Mouse (Mus musculus) lung, embryonic 14.5 days (tissue): ENCODE data around the gene Gm2000. TPM values are rescaled to one million over a fixed set of nuclear protein-coding genes. Genes with fewer than 3 reads are reported as not detected.

ENCODE experiments used
- ATAC-seq: fragments of 200-750 bp; cut with Nextera tagmentation; 2 replicates; pipeline ENCODE4 v1.8.0; 2017; ENCODE audit warnings: mild to moderate bottlenecking, moderate TSS enrichment, moderate library complexity; ENCODE audit not compliant: insufficient read depth
- DNase-seq: peaks from one replicate; pipeline ENCODE4 v3.0.0-alpha.2; 2015
- H3K27ac ChIP-seq: fragments of 300-500 bp; sonication (generic); 2 replicates; pipeline ENCODE4 v1.5.1; 2014; ENCODE audit warnings: low read depth, mild to moderate bottlenecking, moderate library complexity
- H3K27me3 ChIP-seq: fragments of 300-500 bp; sonication (generic); 2 replicates; pipeline ENCODE4 v1.6.1; 2014; ENCODE audit warnings: low read length, control low read depth; ENCODE audit not compliant: insufficient read depth
- H3K36me3 ChIP-seq: fragments of 300-500 bp; sonication (generic); 2 replicates; pipeline ENCODE4 v1.6.1; 2014; ENCODE audit warnings: control low read depth; ENCODE audit not compliant: insufficient read depth
- H3K4me1 ChIP-seq: fragments of 300-500 bp; sonication (generic); 2 replicates; pipeline ENCODE4 v1.6.1; 2014; ENCODE audit warnings: antibody characterized with exemption, control low read depth; ENCODE audit not compliant: insufficient read depth
- H3K4me2 ChIP-seq: fragments of 300-500 bp; sonication (generic); 2 replicates; pipeline ENCODE4 v1.6.1; 2014; ENCODE audit warnings: mild to moderate bottlenecking
- H3K4me3 ChIP-seq: fragments of 300-500 bp; sonication (generic); 2 replicates; pipeline ENCODE4 v1.5.1; 2014; ENCODE audit warnings: low read depth, low read length
- H3K9ac ChIP-seq: fragments of 300-500 bp; sonication (generic); 2 replicates; pipeline ENCODE4 v1.6.1; 2014
- H3K9me3 ChIP-seq: fragments of 300-500 bp; sonication (generic); 2 replicates; pipeline ENCODE4 v1.6.1; 2016; ENCODE audit warnings: low read depth, low read length, control low read depth
- CTCF ChIP-seq: IDR thresholded peaks from 2 replicates; pipeline ENCODE4 v1.5.1; 2016; ENCODE audit warnings: antibody characterized with exemption, low read depth
- WGBS: fragments of 180-500 bp; shearing (Covaris S2); extraction: QIAGEN DNeasy Blood & Tissue Kit; methylation state at CpG from one replicate; pipeline ENCODE4 v1.1.7; 2014; 5-methylcytosine and 5-hydroxymethylcytosine counted together
- polyA plus RNA-seq: library from polyadenylated mRNA; unstranded; fragments of >200 nt; fragmentation: Nextera tagmentation; extraction: Ambion mirVana; gene quantifications from 2 replicates; pipeline ENCODE4 v1.2.1, GENCODE M21; 2014

The Gm2000 gene
- polyA plus RNA-seq, 1 experiment from 2014 or later = 926 TPM

DNA sequence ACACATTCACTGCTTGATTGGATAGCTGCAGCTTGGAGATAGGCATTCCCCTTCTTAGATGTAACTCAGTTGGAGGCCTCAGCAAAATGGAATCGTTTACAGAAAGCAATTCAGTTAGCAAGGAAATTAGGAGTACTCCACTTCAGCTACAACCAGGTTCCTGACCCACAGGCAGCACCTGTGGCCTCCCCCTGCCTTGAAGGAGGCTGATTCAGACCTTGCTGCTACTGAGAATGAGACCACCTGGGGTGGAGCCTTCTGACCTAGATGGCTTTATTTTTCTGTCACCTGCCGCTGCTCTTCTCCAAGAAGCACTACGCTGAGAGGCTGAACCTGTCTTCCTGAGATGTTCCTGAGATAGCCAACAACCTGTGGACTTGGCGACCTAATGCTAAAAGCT lies 42.7 kb downstream of the Gm2000 start:
- TF ChIP-seq CTCF = no peak
- Histone ChIP-seq H3K9ac (no peak overlapping the region), H3K4me1 (no peaks in the 10 kb centered on the region), H3K27me3 (no peaks in the 10 kb centered on the region), H3K4me2 (no peak overlapping the region), H3K36me3 (no peaks in the 10 kb centered on the region), H3K27ac (no peak overlapping the region), H3K4me3 (no peak overlapping the region), H3K9me3 (no peaks in the 10 kb centered on the region)
- 58% methylated on average over 4 of the region's 4 CpGs for WGBS
- DNase-seq (no peak), ATAC-seq (no peak)

Other genes with a start within 250 kb of the Gm2000 start
- 1.0 and 1.2 TPM in 2 replicates for gene Fam163a, start 161.0 kb upstream of the Gm2000 start, polyA plus RNA-seq
- 1.4 TPM in 2 replicates for gene Tdrd5, start 62.4 kb upstream of the Gm2000 start, polyA plus RNA-seq
- gene Nphs2, start 55.3 kb upstream of the Gm2000 start, polyA plus RNA-seq = not detected in 2 replicates
- gene Axdnd1, start 55.1 kb downstream of the Gm2000 start, polyA plus RNA-seq = 0.12 and 0.50 TPM in 2 replicates
- 36.8 and 37.7 TPM in 2 replicates for gene Soat1, start 108.3 kb downstream of the Gm2000 start, polyA plus RNA-seq
- 0.42 and 0.85 TPM in 2 replicates for gene Gm10031, start 158.0 kb downstream of the Gm2000 start, polyA plus RNA-seq
- 6.0 and 6.2 TPM in 2 replicates for gene Abl2, start 192.7 kb downstream of the Gm2000 start, polyA plus RNA-seq